Mouse (Mus musculus) bone marrow macrophage, adult 2 months (primary cell): ENCODE results near the gene Nova1. TPM values are rescaled to one million over a fixed set of nuclear protein-coding genes. Genes with fewer than 3 reads are reported as not detected.

ENCODE experiments used
- H3K27ac ChIP-seq: 2 replicates; pipeline ENCODE4 v1.5.1; 2012; ENCODE audit warnings: low read depth, low read length; ENCODE audit not compliant: insufficient read depth
- H3K4me1 ChIP-seq: 2 replicates; pipeline ENCODE4 v1.6.1; 2012; ENCODE audit warnings: low read length; ENCODE audit not compliant: control insufficient read depth, insufficient read depth
- H3K4me3 ChIP-seq: 2 replicates; pipeline ENCODE4 v1.5.1; 2012; ENCODE audit warnings: mild to moderate bottlenecking, low read length, moderate library complexity; ENCODE audit not compliant: insufficient read depth
- CTCF ChIP-seq: IDR thresholded peaks from 2 replicates; pipeline ENCODE4 v1.5.1; 2012; ENCODE audit warnings: low read depth, mild to moderate bottlenecking, low read length, moderate library complexity
- POLR2A ChIP-seq: IDR thresholded peaks from 2 replicates; pipeline ENCODE4 v1.6.1; 2012; ENCODE audit warnings: mild to moderate bottlenecking, low read depth, low read length, borderline replicate concordance
- polyA plus RNA-seq: library from polyadenylated mRNA; stranded (reverse); fragments of >200 nt; gene quantifications from 2 replicates; pipeline ENCODE4 v1.2.4, GENCODE M21; 2012; ENCODE audit not compliant: missing spikeins, insufficient read depth, insufficient read length

The Nova1 gene
- polyA plus RNA-seq, result 0.21 and 0.23 TPM in 2 replicates

- Histone ChIP-seq H3K4me3 (peak within 1 kb of the TSS; percentile 74), H3K27ac (no peak within 1 kb of the TSS), H3K4me1 (no peaks in the 10 kb centered on the region)
- no peak for TF ChIP-seq CTCF
- TF ChIP-seq POLR2A, result no peak
Measured at GRCm38 (mm10) chr12:46818856-46819347, at the start of gene Nova1. Gene Nova1, minus strand, starts transcription at chr12:46818929.

- Histone ChIP-seq H3K4me1 (no peaks in the 10 kb centered on the region), H3K4me3 (peak overlapping the region; percentile 74), H3K27ac (no peak overlapping the region)
- TF ChIP-seq CTCF (no peak), POLR2A (no peak)
Measured at GRCm38 (mm10) chr12:46819348-46820022, 756 bp upstream of the Nova1 start.

- TF ChIP-seq CTCF (no peak), POLR2A (no peak)
- Histone ChIP-seq H3K4me1 (no peaks in the 10 kb centered on the region), H3K27ac (no peak overlapping the region), H3K4me3 (peak overlapping the region; percentile 74)
Measured at GRCm38 (mm10) chr12:46818021-46818855, 491 bp downstream of the Nova1 start.

GRCm38 (mm10) chr12:46817211-46817803 lies 1.4 kb downstream of the Nova1 start:
- H3K4me1 ChIP-seq, result no peaks in the 10 kb centered on the region
- no peak overlapping the region for H3K4me3 ChIP-seq
- TF ChIP-seq POLR2A (no peak), CTCF (no peak)
- no peak overlapping the region for H3K27ac ChIP-seq

GRCm38 (mm10) chr12:46816291-46816690 lies 2.4 kb downstream of the Nova1 start:
- Histone ChIP-seq H3K4me3 (no peak overlapping the region), H3K4me1 (no peaks in the 10 kb centered on the region), H3K27ac (no peak overlapping the region)
- no peak for TF ChIP-seq CTCF
- TF ChIP-seq POLR2A, result no peak

- no peak overlapping the region for H3K4me3 ChIP-seq
- no peak overlapping the region for H3K27ac ChIP-seq
- no peaks in the 10 kb centered on the region for H3K4me1 ChIP-seq
- no peak for TF ChIP-seq POLR2A
- no peak for TF ChIP-seq CTCF
Measured at GRCm38 (mm10) chr12:46815697-46816096, 3.0 kb downstream of the Nova1 start.

GRCm38 (mm10) chr12:46814820-46815219 lies 3.9 kb downstream of the Nova1 start:
- no peaks in the 10 kb centered on the region for H3K4me1 ChIP-seq
- H3K27ac ChIP-seq, result no peak overlapping the region
- TF ChIP-seq POLR2A, result no peak
- no peak for TF ChIP-seq CTCF
- no peak overlapping the region for H3K4me3 ChIP-seq

- no peak overlapping the region for H3K4me3 ChIP-seq
- no peaks in the 10 kb centered on the region for H3K4me1 ChIP-seq
- no peak for TF ChIP-seq POLR2A
- TF ChIP-seq CTCF, result no peak
Measured at GRCm38 (mm10) chr12:46801311-46801710, 17.4 kb downstream of the Nova1 start.

GRCm38 (mm10) chr12:46782301-46783280 lies 36.1 kb downstream of the Nova1 start:
- Histone ChIP-seq H3K4me1 (no peaks in the 10 kb centered on the region), H3K27ac (no peak overlapping the region), H3K4me3 (no peak overlapping the region)
- TF ChIP-seq CTCF, result no peak
- no peak for TF ChIP-seq POLR2A

More at GRCm38 (mm10) chr12:46801311-46801710, 17.4 kb downstream of the Nova1 start:
- no peak overlapping the region for H3K27ac ChIP-seq
